Mouse (Mus musculus) MN1 (cell line): ENCODE measurements around the gene Mapk9.

Experiments
- DNase-seq: peaks from one replicate; pipeline ENCODE4 v3.0.0-alpha.2; 2016; ENCODE audit warnings: low spot score

Gene Mapk9

GRCm38 (mm10) chr11:49893806-49894205 is 47.3 kb downstream of the Mapk9 start:
- no peak for DNase-seq

GRCm38 (mm10) chr11:49895966-49896590 is 49.5 kb downstream of the Mapk9 start:
- DNase-seq, result no peak

- peak; percentile 45 for DNase-seq
Observed at GRCm38 (mm10) chr11:49900043-49900442, 53.5 kb downstream of the Mapk9 start.

GRCm38 (mm10) chr11:49900962-49901658 is 54.6 kb downstream of the Mapk9 start:
- peak; percentile 29 for DNase-seq

- no peak for DNase-seq
Observed at GRCm38 (mm10) chr11:49901659-49902458, 55.3 kb downstream of the Mapk9 start, which contains the start of gene Rasgef1c. Rasgef1c (plus strand) TSS chr11:49901835.

- no peak for DNase-seq
Observed at GRCm38 (mm10) chr11:49903333-49903732, 56.8 kb downstream of the Mapk9 start.

- DNase-seq, result no peak
Observed at GRCm38 (mm10) chr11:49918521-49919180, 72.1 kb downstream of the Mapk9 start.

GRCm38 (mm10) chr11:49919304-49919703 is 72.8 kb downstream of the Mapk9 start:
- no peak for DNase-seq

GRCm38 (mm10) chr11:49923539-49923938 is 77.0 kb downstream of the Mapk9 start:
- no peak for DNase-seq

GRCm38 (mm10) chr11:49926183-49926582 is 79.6 kb downstream of the Mapk9 start:
- DNase-seq, result no peak

GRCm38 (mm10) chr11:49927169-49927568 is 80.6 kb downstream of the Mapk9 start:
- DNase-seq, result peak; percentile 30

GRCm38 (mm10) chr11:49927670-49928069 is 81.1 kb downstream of the Mapk9 start:
- DNase-seq, result peak; percentile 21

- no peak for DNase-seq
Observed at GRCm38 (mm10) chr11:49931037-49931625, 84.6 kb downstream of the Mapk9 start.

GRCm38 (mm10) chr11:49931853-49932252 is 85.3 kb downstream of the Mapk9 start:
- DNase-seq, result peak; percentile 43

- DNase-seq, result no peak
Observed at GRCm38 (mm10) chr11:49933811-49934210, 87.3 kb downstream of the Mapk9 start.

GRCm38 (mm10) chr11:49934322-49934721 is 87.8 kb downstream of the Mapk9 start:
- no peak for DNase-seq
